Mouse (Mus musculus) frontal cortex, adult 2 months (tissue): ENCODE measurements at regions not wholly inside any gene's neighbourhood (a gene's known extent, or its start where the extent isn't known, plus 50 kb on each side); places are given as distances from the start of the nearest gene placed in this dataset.

Experiments
- DNase-seq, 2 experiments: peaks; one replicate each; pipeline ENCODE4 v3.0.0; 2022; ENCODE audit warnings: low spot score in 1 of 2; ENCODE audit errors: extremely low spot score in 1 of 2

DNA sequence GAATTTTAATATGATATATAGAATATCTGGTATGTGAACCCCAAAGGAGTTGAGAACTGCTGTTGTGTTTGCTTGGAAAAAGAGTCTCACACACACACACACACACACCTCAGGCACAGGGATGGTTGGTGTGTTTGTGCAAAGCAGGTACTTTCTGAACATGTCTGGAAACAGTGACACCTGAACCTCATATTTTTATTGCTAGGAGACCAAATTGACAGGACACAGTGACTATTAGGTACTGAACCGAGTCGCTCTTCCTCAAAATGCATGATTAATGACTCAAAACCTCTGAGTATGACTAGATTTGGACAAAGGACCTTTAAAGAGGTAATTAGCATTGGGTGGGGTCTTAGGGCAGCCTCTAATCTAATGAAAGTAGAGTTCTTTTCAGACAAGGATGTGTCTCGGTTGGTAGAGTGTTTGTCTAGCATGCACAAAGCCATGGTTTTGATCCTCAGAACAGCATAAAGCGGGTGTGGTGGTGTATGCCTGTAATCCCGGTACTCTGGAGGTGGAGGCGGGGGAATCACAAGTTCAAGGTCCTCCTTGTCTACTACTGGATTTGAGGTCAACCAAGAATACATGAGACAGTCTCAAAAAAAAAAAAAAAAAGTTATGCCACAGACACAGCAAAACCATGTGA lies 191.0 kb upstream of the Map3k1 start:
- no peak for DNase-seq

DNA sequence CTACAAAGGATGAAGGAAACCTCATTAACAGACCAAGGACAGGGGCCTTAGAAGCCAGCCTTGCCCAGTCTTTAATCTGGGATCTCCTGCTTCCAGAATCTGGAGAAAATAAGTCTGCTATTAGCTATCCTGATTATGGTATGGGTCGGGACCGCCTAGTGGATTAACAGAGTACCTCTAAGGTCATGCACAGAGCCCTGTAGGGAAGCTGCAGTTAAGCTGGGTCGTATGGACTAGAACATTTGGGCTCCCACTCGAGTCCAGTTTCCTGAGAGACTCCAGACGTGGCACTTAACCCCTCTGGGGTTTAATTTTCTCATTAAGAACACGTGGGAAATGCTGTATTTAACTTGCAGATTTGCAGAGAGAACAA lies 191.5 kb upstream of the Map3k1 start:
- DNase-seq = no peak

DNA sequence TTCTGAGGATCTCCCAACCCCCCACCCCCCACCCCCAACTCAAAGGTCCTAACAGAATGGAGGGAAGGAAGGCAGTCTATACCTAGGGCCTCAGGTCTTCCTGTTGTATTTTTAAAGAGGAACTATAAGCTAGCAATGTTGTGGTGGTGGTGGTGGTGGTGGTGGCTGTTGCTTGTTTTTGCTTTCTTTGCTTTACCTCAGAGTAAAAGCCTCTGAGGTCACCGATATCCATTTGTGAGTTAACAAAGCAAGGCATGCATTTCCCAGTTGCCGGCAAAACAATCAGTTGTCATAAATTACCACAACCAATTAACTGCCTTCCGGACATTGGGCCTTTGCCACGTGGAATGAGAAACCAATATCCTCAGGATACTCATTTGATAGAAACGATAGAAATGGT lies 191.9 kb upstream of the Map3k1 start:
- no peak for DNase-seq

DNA sequence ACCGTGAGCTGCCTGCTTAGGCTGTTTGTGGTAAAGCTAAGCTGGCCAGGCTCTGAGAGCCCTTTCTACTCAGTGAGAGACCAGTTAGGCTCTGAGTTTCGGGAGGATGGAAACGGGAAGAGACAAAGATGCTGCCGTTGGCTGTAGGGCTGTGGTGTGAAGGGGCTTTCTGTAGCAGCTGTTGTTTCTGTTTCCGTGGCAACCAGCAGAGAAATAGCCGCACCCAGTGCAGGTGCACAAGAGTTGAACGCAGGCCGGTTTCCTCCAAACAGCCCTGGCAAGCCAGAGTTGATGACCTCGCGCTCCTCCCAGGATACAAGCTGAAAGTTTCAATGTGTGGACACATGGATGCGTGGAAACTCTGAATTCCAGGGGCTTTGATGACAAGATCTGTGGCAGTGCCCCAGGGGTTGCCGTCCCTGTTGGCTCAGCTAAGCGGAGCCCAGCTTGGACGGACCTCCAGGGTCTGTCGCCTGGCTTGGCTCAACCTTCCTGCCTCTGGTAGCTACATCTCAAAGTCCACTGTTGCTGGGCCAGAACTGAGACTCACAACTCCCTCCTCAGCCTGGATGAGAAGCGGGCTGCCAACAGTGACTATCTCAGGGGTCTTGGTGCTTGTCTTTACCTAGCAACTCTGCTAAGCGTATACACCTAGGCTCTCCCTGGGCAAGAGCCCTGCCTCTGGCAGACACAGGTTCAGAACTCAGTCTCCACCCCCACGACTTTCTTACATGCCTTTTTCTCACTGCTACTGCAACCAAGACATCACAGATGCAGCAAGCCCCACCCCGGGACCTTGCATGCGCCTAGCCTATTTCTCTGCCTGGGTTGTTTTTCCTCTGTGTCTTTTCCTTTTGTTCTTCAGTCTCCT lies 192.6 kb upstream of the Map3k1 start:
- DNase-seq = no peak

DNA sequence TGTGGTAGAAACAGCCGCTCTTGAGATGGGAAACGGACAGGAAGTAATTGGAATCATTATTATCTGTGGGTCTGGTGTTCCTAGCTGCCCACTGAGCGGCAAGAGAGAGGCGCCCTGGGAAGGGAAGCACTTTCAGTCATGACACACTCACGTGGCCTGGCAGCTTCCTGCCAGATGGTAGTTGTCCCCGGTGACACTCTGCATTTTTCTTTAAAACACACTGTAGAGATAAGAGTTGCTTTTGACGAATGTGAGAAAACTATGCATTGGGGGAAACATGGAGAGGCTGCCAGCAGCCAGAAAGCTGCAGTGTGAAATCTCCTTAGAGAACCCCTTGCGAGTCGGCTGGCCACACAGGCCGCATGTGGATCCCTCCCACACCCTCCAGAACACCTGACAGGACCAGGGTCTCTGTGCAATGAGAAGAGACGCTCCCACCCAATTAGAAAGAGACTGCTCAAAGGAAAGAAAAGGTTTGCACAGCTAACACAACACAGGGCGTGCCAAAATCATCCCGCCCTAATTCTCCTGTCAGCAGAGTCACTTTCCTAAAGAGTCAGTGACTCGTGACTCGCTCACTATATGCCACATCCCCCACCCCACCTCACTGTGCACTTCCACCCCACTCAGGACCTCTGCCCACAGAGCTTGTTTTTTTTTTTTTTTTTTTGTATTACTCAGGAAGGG lies 194.0 kb upstream of the Map3k1 start:
- DNase-seq = peak in 1 of 2 experiments; percentile 35

DNA sequence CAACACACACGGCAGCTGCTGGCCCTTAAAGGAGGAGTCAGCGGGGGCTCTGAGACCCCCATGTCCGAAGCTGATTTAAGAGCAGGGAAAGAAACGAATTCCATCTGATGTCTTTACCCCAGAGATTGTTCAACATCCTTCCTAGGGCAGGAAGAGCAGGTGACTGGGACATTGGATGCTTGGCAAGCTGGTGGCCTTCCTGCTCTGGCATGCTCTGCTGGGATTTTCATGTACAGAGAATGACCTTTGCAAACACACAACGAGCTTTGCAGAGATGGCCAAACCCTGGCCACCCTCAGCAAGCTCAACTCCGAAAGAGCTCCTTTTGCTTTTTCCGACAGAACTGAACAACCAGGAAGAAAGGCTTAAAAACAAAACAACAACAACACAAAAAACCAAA lies 194.7 kb upstream of the Map3k1 start:
- DNase-seq = no peak

DNA sequence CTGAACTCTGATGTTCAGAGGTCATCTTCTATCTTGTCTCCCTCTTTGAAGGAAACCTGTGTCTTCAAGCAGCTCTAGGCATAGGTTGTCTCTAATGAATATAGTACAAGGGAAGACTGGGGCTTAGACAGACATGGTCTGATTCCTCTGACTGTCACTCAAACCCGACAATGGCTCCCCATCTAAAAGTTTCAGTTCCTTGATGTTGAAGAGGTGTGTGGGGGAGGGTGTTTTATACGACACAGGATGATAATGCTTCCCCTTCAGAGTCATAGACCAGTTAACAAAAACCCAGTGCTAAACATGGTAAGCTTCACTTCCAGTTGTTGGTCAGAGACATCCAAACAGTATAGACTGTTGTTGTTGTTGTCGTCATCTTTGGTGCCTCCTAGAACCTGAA lies 195.3 kb upstream of the Map3k1 start:
- DNase-seq = no peak

DNA sequence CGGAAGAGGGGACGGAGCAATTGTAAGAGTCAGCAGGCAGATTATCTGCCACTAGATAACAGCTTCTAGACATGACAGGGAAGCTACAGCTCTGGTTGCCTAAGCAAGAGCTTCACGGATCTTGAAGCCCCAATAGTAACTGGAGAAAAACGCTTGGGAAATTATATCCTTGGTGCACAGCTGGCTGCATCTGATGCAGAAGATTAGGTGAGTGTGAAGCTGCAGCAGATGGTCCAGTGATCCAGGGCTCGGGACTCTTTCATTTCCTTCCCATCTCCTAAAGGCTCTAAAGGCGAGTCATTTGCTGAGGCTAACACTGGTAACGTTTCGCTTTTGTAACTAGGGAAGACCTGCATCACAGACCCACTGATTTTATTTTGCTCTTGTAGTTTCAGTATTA lies 196.6 kb upstream of the Map3k1 start:
- no peak for DNase-seq

DNA sequence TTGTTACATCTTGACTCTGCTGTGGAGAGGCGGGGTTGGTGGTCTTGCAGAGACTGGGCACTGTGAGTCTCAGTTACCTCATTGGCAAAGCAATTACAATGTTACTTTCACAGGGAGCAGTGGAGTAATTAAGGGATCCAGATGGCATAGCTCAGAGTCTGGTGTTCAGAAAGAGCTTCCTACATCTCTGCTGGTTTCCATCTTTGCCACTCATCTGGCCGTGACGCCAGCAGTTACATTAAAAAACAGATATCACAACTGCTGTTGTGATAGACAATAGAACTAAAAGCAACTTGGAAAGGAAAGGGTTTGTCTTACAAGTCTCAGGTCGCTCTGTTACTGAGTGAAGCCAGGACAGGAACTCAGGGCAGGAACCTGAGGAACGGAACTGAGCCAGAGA lies 200.0 kb upstream of the Map3k1 start:
- no peak for DNase-seq

DNA sequence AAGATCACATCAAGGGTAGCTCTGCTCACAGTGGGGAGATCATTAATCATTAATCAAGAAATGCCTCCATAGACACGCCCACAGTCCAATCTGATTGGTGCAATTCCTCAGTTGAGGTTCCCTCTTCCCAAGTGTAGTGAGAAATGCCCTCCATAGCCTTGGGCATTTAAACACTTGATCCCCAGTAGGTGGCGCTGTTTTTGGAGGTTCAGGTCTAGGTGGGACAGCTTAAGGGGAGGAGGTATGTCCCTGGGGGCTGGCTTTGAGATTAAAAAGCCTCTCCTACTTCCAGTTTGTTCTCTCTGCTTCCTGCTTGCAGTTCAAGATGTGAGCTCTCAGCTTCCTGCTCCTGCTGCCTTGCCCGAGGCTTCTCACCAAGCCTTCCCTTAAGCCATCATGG lies 200.5 kb upstream of the Map3k1 start:
- no peak for DNase-seq

DNA sequence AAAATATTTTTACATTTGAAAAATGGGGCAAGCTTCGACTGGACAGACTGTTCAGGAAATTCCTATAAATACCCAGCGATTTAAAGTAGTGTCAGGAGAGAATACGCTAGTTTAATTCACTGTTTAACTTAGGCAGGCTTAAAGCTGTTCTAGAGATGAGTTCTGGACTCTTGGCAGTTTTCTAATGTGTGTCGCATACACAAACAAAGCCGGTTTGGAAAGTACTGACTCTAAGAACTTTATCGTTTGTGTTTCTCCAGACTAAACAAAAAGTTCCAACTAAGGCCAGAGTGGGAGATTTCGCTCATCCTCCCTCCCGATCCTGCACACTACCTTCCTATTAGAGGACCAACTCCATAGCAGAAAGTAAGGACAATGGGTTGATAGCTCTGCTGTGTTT lies 201.7 kb upstream of the Map3k1 start:
- DNase-seq = no peak

DNA sequence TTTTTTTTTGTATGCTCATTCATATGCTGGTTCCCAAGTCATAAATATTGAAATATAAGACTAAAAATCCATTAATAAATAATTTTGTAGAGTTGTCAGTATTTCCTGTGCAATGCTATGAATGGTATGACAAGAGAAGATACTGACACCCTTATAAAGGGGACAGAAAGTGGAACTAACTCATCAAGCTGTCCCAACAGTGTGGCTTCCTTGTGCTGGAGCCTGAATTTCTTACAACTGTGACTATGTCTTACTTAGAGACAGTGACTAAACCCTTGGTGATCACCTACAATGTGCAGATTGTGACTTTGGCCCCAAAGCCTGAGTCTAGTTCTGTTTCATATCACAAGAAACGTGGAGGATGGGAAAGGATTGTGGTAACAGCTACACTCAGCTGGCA lies 203.8 kb upstream of the Map3k1 start:
- DNase-seq = no peak

DNA sequence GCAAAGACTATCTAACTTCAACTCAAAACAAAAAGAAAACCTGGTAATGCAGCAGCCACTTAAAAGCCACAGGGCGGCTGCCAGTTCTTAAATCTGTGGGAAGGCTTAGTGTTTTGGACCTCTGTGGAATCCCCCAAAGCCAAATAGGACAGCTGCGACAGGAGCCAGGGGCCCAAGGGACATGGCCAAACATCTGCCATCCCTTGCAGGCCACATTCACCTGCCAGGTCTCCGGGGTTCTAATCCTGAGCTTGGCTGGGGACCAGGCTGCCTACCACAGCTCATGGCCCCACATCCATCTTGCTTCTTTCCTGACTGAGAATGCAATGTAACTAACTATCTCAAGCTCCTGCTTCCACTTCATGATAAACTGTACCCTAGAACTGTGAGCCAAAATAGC lies 206.3 kb upstream of the Map3k1 start:
- no peak for DNase-seq

DNA sequence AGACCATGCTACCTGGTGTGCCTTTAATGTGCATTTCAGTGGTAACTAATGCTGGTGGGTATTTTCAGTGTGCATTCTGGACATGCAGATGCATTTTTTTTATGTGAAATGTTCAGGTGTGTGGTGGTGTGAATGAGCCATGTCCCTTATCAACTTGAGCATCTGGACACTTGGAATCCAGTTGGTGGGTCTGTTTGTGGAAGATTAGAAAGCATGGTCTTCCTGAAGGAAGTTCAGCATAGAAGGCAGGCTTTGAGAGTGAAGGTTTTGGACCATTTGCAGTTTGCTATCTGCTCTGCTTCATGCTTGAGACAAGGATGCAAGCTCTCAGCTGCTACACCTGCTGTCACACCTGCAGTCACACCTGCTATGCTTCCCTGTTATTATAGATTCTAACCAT lies 207.5 kb upstream of the Map3k1 start:
- DNase-seq = no peak

DNA sequence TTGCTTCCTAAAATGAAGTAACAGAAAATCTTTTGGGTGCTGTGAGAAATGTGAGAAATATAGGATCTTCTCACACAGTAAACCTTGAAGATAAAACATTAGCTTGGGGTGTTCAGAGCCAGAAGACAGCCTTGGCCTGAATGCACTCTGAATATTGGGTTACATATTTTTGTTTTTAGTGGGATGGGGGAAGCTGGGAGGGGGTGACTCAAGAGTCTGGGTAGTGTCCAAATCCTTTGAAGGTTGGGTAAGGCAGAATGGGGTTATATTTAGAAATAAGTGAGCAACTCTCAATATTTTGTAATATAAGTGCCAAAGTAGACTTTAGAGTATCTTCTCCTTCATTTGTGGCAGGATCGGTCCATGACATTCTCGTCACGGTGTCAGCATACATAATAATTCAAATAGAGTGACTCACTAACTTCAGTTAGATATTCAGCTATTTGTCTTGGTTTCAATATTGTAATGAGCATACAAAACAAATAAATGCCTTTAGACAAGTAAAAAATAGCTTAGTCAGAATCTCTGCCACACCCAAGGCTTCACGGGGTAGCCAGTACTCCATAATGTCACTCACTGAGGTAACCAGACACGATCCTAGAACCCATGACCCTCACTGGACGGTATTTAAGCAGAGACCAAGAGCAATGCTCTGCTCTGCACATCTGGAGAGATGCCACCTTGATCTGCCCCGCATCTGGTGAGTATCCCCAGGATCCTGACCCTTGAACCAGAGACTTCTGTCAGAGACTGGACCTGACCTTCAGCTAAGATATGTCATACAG lies 209.9 kb upstream of the Map3k1 start:
- DNase-seq = no peak

DNA sequence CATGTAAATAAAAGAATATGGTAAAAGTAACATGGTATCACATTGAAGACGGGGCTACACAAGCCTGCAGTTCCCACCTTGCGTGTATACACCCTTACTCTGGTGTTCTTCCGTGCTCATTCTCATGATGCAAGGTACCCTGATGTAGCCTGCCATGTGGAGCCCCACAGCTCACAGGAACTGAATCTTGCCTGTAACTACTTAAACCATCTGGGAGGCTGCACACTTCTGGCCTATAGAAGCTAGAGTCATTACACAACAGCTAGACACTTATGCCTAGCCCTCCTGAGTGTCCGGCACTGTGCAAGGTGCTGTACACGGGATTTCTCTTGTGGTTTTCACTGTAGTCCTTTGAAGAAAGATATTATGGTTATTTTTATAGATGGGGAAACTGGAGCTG lies 210.8 kb upstream of the Map3k1 start:
- DNase-seq = no peak

DNA sequence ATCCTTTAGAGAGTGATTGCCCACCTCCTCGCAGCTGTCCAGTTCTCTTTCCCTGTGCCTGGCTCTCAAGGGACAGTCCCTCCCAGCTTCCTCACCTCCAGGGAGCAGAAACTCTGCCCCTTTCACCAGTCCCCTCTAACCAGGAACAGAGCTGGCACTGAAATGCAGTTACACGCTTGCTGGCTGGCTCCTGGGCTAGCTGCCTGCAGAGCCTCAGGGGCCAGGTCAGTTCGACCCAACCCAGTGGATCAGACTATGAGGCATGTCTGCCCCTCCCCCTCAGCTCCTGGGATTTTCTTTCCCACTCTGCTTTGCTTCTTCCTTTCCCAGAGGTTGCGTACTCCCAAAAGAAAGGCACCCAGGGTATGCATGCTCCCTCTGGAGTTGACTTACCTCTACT lies 214.4 kb upstream of the Map3k1 start:
- DNase-seq = no peak

DNA sequence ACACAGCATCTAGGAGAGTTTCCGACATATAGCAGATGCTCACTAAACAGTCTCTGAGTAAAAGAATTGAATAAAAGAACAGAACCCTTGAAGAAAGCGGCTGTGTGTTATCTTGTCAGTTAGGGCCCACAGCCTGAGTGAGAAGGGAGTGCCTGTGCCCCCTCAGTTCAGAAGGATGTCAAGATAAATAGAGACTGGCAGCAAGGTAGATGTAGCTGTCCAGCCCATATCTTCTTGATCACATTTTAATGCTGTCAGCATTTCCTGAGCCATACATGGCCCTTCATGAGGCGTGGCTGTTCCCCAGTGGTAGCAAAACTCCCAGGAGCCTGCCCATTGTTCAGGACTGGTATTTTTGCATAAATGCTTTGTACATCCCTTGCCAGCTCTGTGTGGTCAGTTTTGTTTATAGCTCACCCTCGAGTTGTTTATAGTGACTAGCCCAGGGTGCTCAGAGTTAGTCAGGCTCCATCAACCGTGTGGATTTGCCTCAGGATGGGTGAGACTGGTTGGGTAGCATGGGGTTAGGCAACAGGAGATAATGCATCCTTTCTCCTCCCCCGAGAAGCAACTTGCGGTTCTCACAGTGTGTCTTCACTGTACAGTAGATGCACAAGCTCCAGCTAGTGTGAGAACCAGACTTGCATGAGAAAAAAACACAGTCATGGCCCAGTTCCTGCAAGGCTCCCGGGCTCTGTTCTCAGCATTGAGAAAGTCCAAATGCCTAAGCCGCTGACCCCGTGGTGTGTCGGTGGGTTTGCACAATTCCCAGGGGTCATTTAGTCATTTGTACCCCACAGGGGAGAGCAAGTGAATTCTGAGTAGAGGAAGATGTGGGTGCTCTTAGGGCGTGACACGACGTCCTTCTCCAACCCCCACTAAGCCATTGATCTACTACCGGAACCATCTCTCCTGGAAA lies 216.1 kb upstream of the Map3k1 start:
- DNase-seq = no peak

DNA sequence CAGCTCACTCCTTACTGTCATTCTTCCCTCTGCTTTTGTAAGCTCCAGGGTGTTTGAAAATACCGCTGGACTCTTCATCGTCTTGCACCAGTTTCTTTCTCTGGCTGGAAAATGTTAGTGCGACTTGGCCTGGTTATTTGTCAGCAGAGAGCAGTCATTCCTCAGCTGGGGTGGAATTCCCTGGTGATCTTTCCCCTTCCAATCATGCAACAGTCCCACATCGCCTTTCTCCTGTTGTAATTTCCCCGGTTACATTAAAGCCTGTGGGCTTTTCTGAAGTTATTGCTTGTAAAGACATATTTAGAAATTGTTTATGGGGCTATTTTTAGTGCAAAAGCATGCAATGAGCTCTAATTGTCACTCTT lies 216.8 kb upstream of the Map3k1 start:
- DNase-seq = no peak

DNA sequence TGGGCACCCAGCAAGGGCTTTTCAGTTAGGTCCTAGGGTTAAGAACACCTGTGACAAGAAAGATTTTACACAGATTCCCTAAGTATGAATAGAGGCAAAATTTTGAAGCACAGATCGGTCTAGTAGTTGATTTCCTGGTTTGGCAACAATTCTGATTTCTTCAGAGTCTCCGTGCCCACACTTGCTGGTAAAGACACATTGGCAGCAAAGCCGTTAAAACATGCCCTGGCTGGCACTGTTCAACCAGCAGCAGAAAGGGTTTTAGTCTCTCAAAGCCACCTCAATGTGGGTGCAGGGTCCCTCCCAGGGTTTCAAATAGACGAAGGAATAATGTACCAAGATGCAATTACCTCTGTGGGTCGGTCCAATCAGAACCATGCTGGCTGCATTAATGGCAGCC lies 218.9 kb upstream of the Map3k1 start:
- DNase-seq = no peak
